Mouse (Mus musculus) cortical plate, adult 2 months (tissue): Measurements from ENCODE around the gene Mtpn.

Experiments
- CTCF ChIP-seq: fragments of 200-500 bp; IDR thresholded peaks from 2 replicates; pipeline ENCODE4 v1.5.1; 2011; ENCODE audit warnings: mild to moderate bottlenecking, control low read depth, low read length; ENCODE audit not compliant: insufficient read depth; ENCODE audit errors: extremely low read depth
- POLR2A ChIP-seq: fragments of 200-500 bp; IDR thresholded peaks from 2 replicates; pipeline ENCODE4 v1.6.1; 2011; ENCODE audit warnings: mild to moderate bottlenecking, low read length, control low read depth; ENCODE audit not compliant: insufficient read depth; ENCODE audit errors: extremely low read depth

- no peak for TF ChIP-seq CTCF
- peak; percentile 83 for TF ChIP-seq POLR2A
These were observed at the start of gene Mtpn for GRCm38 (mm10) chr6:35539304-35540009.
